Comparison of ENCODE assay signal across 7 mouse cellular contexts in the genomic region with DNA sequence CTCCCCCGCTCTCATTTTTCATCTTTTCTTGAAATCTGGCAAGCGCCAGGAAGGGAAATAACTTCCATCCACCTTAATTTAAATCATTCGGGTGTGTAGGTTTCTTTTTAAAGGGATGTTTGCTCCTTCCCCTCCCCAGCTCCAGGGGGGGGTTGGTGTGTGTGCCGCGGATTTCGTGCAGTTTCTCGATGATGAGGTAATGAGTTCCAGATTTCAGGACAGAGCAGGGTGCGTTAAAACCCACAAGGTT. TPM values are rescaled to one million over a fixed set of nuclear protein-coding genes. Genes with fewer than 3 reads are reported as not detected.
A peak's percentile ranks its signal among the peaks of the same experiment; 100 is the strongest.
DNase-seq lines count a peak whose midpoint lies in the region; ATAC-seq lines count a peak whose summit lies in the region.

No protein-coding gene starts in this region.

- WGBS in embryonic facial prominence, embryonic 13.5 days, result 0% methylated on average over 8 of the region's 8 CpGs
- WGBS in limb, embryonic 10.5 days, result 1% methylated on average over 8 of the region's 8 CpGs
- WGBS in neural tube, embryonic 13.5 days, result 0% methylated on average over 8 of the region's 8 CpGs

- peak overlapping the region; percentile 79 for H3K9ac ChIP-seq in embryonic facial prominence, embryonic 13.5 days
- H3K9ac ChIP-seq in neural tube, embryonic 13.5 days, result peak overlapping the region; percentile 88

- peak overlapping the region; percentile 90 for H3K4me3 ChIP-seq in embryonic facial prominence, embryonic 13.5 days
- peak overlapping the region; percentile 84 for H3K4me3 ChIP-seq in limb, embryonic 10.5 days
- H3K4me3 ChIP-seq in neural tube, embryonic 13.5 days, result peak overlapping the region; percentile 70

- no peaks in the 10 kb centered on the region for H3K9me3 ChIP-seq in embryonic facial prominence, embryonic 13.5 days
- no peaks in the 10 kb centered on the region for H3K9me3 ChIP-seq in limb, embryonic 10.5 days (replicated peaks)
- no peaks in the 10 kb centered on the region for H3K9me3 ChIP-seq in neural tube, embryonic 13.5 days

- H3K27ac ChIP-seq in embryonic facial prominence, embryonic 13.5 days, result peak overlapping the region; percentile 99
- peak overlapping the region; percentile 99 for H3K27ac ChIP-seq in limb, embryonic 10.5 days
- peak overlapping the region; percentile 94 for H3K27ac ChIP-seq in neural tube, embryonic 13.5 days (replicated peaks)

- peaks cover 21% of the 10 kb centered on the region for H3K4me1 ChIP-seq in embryonic facial prominence, embryonic 13.5 days
- H3K4me1 ChIP-seq in limb, embryonic 10.5 days, result peaks cover 38% of the 10 kb centered on the region
- peaks cover 56% of the 10 kb centered on the region for H3K4me1 ChIP-seq in neural tube, embryonic 13.5 days (replicated peaks)

- peak; percentile 59 for DNase-seq in retina, embryonic 14.5 days (ENCODE audit: low spot score)
- DNase-seq in retina, postnatal 1 day, result no peak
- no peak for DNase-seq in limb, embryonic 10.5 days (ENCODE audit: low spot score)
- no peak for DNase-seq in adrenal gland, adult (ENCODE audit: inconsistent age in 2 of 2, low spot score in 1 of 2)
- no peak for DNase-seq in layer of hippocampus, adult 8-10 months (ENCODE audit: low spot score in 2 of 2)

- H3K4me2 ChIP-seq in embryonic facial prominence, embryonic 13.5 days, result peak overlapping the region; percentile 90
- H3K4me2 ChIP-seq in neural tube, embryonic 13.5 days, result peak overlapping the region; percentile 93

- peak; percentile 33; the same call in 1 of the 2 replicates for ATAC-seq in embryonic facial prominence, embryonic 13.5 days (ENCODE audit: insufficient number of reproducible peaks, insufficient read depth, low FRiP score, low TSS enrichment, low read depth)
- ATAC-seq in neural tube, embryonic 13.5 days (ENCODE audit: low read depth), result 0 out of 2 replicates have a peak, but pooled peaks have one; percentile 1

- H3K27me3 ChIP-seq in embryonic facial prominence, embryonic 13.5 days, result no peaks in the 10 kb centered on the region
- H3K27me3 ChIP-seq in limb, embryonic 10.5 days (ENCODE audit: low read depth, poor library complexity, severe bottlenecking), result no peaks in the 10 kb centered on the region
- H3K27me3 ChIP-seq in neural tube, embryonic 13.5 days, result peaks cover 40% of the 10 kb centered on the region

- H3K36me3 ChIP-seq in embryonic facial prominence, embryonic 13.5 days, result peaks cover 14% of the 10 kb centered on the region
- peaks cover 15% of the 10 kb centered on the region for H3K36me3 ChIP-seq in limb, embryonic 10.5 days
- H3K36me3 ChIP-seq in neural tube, embryonic 13.5 days, result 0 out of 2 replicates have a peak, but pooled peaks cover 5% of the 10 kb centered on the region

RNA-seq across cellular contexts. Expression of gene Zfp36l1, which starts 2.0 kb away (rescaled TPM):
- 149 and 151 TPM in 2 replicates for polyA plus RNA-seq in embryonic facial prominence, embryonic 13.5 days (2015; fragmentation: Nextera tagmentation; extraction: Ambion mirVana)
- polyA plus RNA-seq in limb, embryonic 10.5 days (2016; fragmentation: Nextera tagmentation; extraction: Ambion mirVana), result 88.4 and 96.4 TPM in 2 replicates
- polyA plus RNA-seq in neural tube, embryonic 13.5 days (2015; fragmentation: Nextera tagmentation; extraction: Ambion mirVana), result 49.6 and 57.4 TPM in 2 replicates
- 10 to 100 TPM; 35.0 to 47.6 (median 42.9) TPM for total RNA-seq in layer of hippocampus, adult 8-10 months (2022)
